Mouse (Mus musculus) G1E-ER4 (cell line): ENCODE measurements around the gene Gm45837. TPM values are rescaled to one million over a fixed set of nuclear protein-coding genes. Genes with fewer than 3 reads are reported as not detected.

Experiments
- GATA1 ChIP-seq: IDR thresholded peaks from one replicate; pipeline ENCODE4 v1.8.0; 2012; ENCODE audit warnings: low read length, inconsistent platforms
- polyA plus RNA-seq: library from polyadenylated mRNA; stranded (reverse); fragments of >175 nt; gene quantifications from 2 replicates; pipeline ENCODE4 v1.2.3, GENCODE M21; 2012

The Gm45837 gene
- polyA plus RNA-seq: 0.03 TPM in 1 of 2 replicates, not detected in the other

- no peak for TF ChIP-seq GATA1
Measured at GRCm38 (mm10) chr7:101410267-101410936, at the start of gene Gm45837. Gene Gm45837, plus strand, starts transcription at chr7:101410886.

GRCm38 (mm10) chr7:101361021-101361420, 49.7 kb upstream of the Gm45837 start:
- TF ChIP-seq GATA1: no peak

GRCm38 (mm10) chr7:101361767-101362166, 48.9 kb upstream of the Gm45837 start:
- TF ChIP-seq GATA1: no peak

GRCm38 (mm10) chr7:101362791-101363191, 47.9 kb upstream of the Gm45837 start:
- no peak for TF ChIP-seq GATA1

GRCm38 (mm10) chr7:101363914-101364313, 46.8 kb upstream of the Gm45837 start:
- TF ChIP-seq GATA1: no peak

- TF ChIP-seq GATA1: no peak
Measured at GRCm38 (mm10) chr7:101367901-101368852, 42.5 kb upstream of the Gm45837 start.

- TF ChIP-seq GATA1: no peak
Measured at GRCm38 (mm10) chr7:101369666-101370065, 41.0 kb upstream of the Gm45837 start.

- TF ChIP-seq GATA1: no peak
Measured at GRCm38 (mm10) chr7:101373082-101373481, 37.6 kb upstream of the Gm45837 start.

GRCm38 (mm10) chr7:101374155-101374554, 36.5 kb upstream of the Gm45837 start:
- TF ChIP-seq GATA1: no peak

GRCm38 (mm10) chr7:101376701-101377340, 33.9 kb upstream of the Gm45837 start:
- no peak for TF ChIP-seq GATA1

GRCm38 (mm10) chr7:101377741-101378262, 32.9 kb upstream of the Gm45837 start:
- TF ChIP-seq GATA1: no peak

GRCm38 (mm10) chr7:101378285-101378684, 32.4 kb upstream of the Gm45837 start:
- no peak for TF ChIP-seq GATA1

- TF ChIP-seq GATA1: no peak
Measured at GRCm38 (mm10) chr7:101378796-101379465, 31.8 kb upstream of the Gm45837 start.

GRCm38 (mm10) chr7:101379732-101380131, 31.0 kb upstream of the Gm45837 start:
- no peak for TF ChIP-seq GATA1

GRCm38 (mm10) chr7:101381512-101381911, 29.2 kb upstream of the Gm45837 start:
- no peak for TF ChIP-seq GATA1
